Mouse (Mus musculus) MEL (cell line): Measurements from ENCODE around the gene Pde1a. TPM values are rescaled to one million over a fixed set of nuclear protein-coding genes. Genes with fewer than 3 reads are reported as not detected.

ENCODE experiments used
- DNase-seq: peaks from one replicate; pipeline ENCODE4 v3.0.0; 2011; ENCODE audit warnings: low read depth, low spot score
- H3K27ac ChIP-seq: 2 replicates; pipeline ENCODE4 v1.5.1; 2012; ENCODE audit warnings: low read depth, mild to moderate bottlenecking, control low read depth, low read length, moderate library complexity; ENCODE audit not compliant: control insufficient read depth
- H3K27me3 ChIP-seq, 2 experiments: fragments of 150-350 bp in 1 of 2; sonication (generic) in 1 of 2; 2 replicates each; pipeline ENCODE4 v1.6.1; 2012; ENCODE audit warnings: low read length in 2 of 2, mild to moderate bottlenecking in 2 of 2, improper control_type of control experiment in 1 of 2, moderate library complexity in 1 of 2; ENCODE audit not compliant: insufficient read depth in 2 of 2, control insufficient read depth in 1 of 2
- H3K36me3 ChIP-seq, 2 experiments: 2 replicates each; pipeline ENCODE4 v1.6.1; 2012 to 2014; ENCODE audit warnings: low read length in 2 of 2, improper control_type of control experiment in 1 of 2, inconsistent platforms in 1 of 2, mild to moderate bottlenecking in 1 of 2; ENCODE audit not compliant: insufficient read depth in 2 of 2, control insufficient read depth in 1 of 2
- H3K4me1 ChIP-seq, 2 experiments: fragments of 150-350 bp in 1 of 2; sonication (generic) in 1 of 2; 2 replicates each; pipeline ENCODE4 v1.6.1; 2012; ENCODE audit warnings: low read length in 2 of 2, improper control_type of control experiment in 1 of 2, mild to moderate bottlenecking in 1 of 2; ENCODE audit not compliant: insufficient read depth in 2 of 2, control insufficient read depth in 1 of 2
- H3K4me3 ChIP-seq, 2 experiments: fragments of 150-350 bp in 1 of 2; sonication (generic) in 1 of 2; 2 replicates each; pipeline ENCODE4 v1.5.1; 2012; ENCODE audit warnings: low read depth in 2 of 2, low read length in 2 of 2, mild to moderate bottlenecking in 2 of 2, moderate library complexity in 2 of 2, control low read depth in 1 of 2, improper control_type of control experiment in 1 of 2; ENCODE audit not compliant: control insufficient read depth in 1 of 2, insufficient read depth in 1 of 2
- H3K79me2 ChIP-seq: 2 replicates; pipeline ENCODE4 v1.6.1; 2012; ENCODE audit warnings: mild to moderate bottlenecking, low read length, moderate library complexity; ENCODE audit not compliant: control insufficient read depth, poor library complexity, insufficient read depth
- H3K9ac ChIP-seq: 2 replicates; pipeline ENCODE4 v1.6.1; 2012; ENCODE audit warnings: low read depth, mild to moderate bottlenecking, control low read depth, low read length, moderate library complexity; ENCODE audit not compliant: control insufficient read depth, poor library complexity, severe bottlenecking
- H3K9me3 ChIP-seq: fragments of 150-350 bp; sonication (generic); replicated peaks from 2 replicates; pipeline ENCODE4 v1.6.1; 2012; ENCODE audit warnings: mild to moderate bottlenecking, low read length, improper control_type of control experiment, moderate library complexity; ENCODE audit not compliant: insufficient read depth
- CHD1 ChIP-seq: IDR thresholded peaks from 2 replicates; pipeline ENCODE4 v1.6.1; 2012; ENCODE audit warnings: low read depth, mild to moderate bottlenecking, inconsistent platforms, low read length, improper control_type of control experiment
- CHD2 ChIP-seq: IDR thresholded peaks from 2 replicates; pipeline ENCODE4 v1.6.1; 2011; ENCODE audit warnings: low read length, improper control_type of control experiment
- CTCF ChIP-seq, 3 experiments: IDR thresholded peaks in 2 of 3; conservative IDR thresholded peaks in 1 of 3; 2 replicates each; pipeline ENCODE4 v1.5.1; 2011 to 2012; ENCODE audit warnings: low read length in 3 of 3, low read depth in 2 of 3, mild to moderate bottlenecking in 2 of 3, improper control_type of control experiment in 1 of 3, inconsistent platforms in 1 of 3, mixed read lengths in 1 of 3, moderate library complexity in 1 of 3; ENCODE audit not compliant: control insufficient read depth in 1 of 3, insufficient read depth in 1 of 3, poor library complexity in 1 of 3, severe bottlenecking in 1 of 3
- E2F4 ChIP-seq: IDR thresholded peaks from 2 replicates; pipeline ENCODE4 v1.6.1; 2011; ENCODE audit warnings: low read depth, low read length, improper control_type of control experiment, borderline replicate concordance
- ELF1 ChIP-seq: IDR thresholded peaks from 2 replicates; pipeline ENCODE4 v1.6.1; 2014; ENCODE audit warnings: low read depth, mild to moderate bottlenecking, inconsistent platforms, low read length, improper control_type of control experiment, moderate library complexity
- EP300 ChIP-seq, 2 experiments: IDR thresholded peaks; 2 replicates each; pipeline ENCODE4 v1.6.1; 2011; ENCODE audit warnings: improper control_type of control experiment in 2 of 2, low read length in 2 of 2, low read depth in 1 of 2, mild to moderate bottlenecking in 1 of 2
- ETS1 ChIP-seq: IDR thresholded peaks from 2 replicates; pipeline ENCODE4 v1.6.1; 2012; ENCODE audit warnings: low read depth, mild to moderate bottlenecking, inconsistent platforms, low read length, improper control_type of control experiment, moderate library complexity
- GABPA ChIP-seq: IDR thresholded peaks from 2 replicates; pipeline ENCODE4 v1.6.1; 2012; ENCODE audit warnings: low read depth, mild to moderate bottlenecking, inconsistent platforms, low read length, improper control_type of control experiment, moderate library complexity
- HCFC1 ChIP-seq: IDR thresholded peaks from 2 replicates; pipeline ENCODE4 v1.6.1; 2012; ENCODE audit warnings: low read depth, mild to moderate bottlenecking, inconsistent platforms, low read length, improper control_type of control experiment, moderate library complexity
- MAFK ChIP-seq: IDR thresholded peaks from 2 replicates; pipeline ENCODE4 v1.6.1; 2011; ENCODE audit warnings: low read depth, mild to moderate bottlenecking, low read length, improper control_type of control experiment, borderline replicate concordance
- MAZ ChIP-seq: IDR thresholded peaks from 2 replicates; pipeline ENCODE4 v1.6.1; 2012; ENCODE audit warnings: low read depth, mild to moderate bottlenecking, inconsistent platforms, low read length, improper control_type of control experiment
- MEF2A ChIP-seq: IDR thresholded peaks from 2 replicates; pipeline ENCODE4 v1.6.1; 2014; ENCODE audit warnings: low read depth, mild to moderate bottlenecking, inconsistent platforms, low read length, improper control_type of control experiment; ENCODE audit not compliant: poor library complexity, insufficient replicate concordance, severe bottlenecking; ENCODE audit errors: extremely low read depth
- MXI1 ChIP-seq: IDR thresholded peaks from 2 replicates; pipeline ENCODE4 v1.6.1; 2011; ENCODE audit warnings: mild to moderate bottlenecking, low read depth, low read length, improper control_type of control experiment
- NELFE ChIP-seq: IDR thresholded peaks from 2 replicates; pipeline ENCODE4 v1.6.1; 2011; ENCODE audit warnings: low read depth, low read length, improper control_type of control experiment
- NRF1 ChIP-seq: IDR thresholded peaks from 2 replicates; pipeline ENCODE4 v1.6.1; 2014; ENCODE audit warnings: low read depth, mild to moderate bottlenecking, inconsistent platforms, low read length, improper control_type of control experiment, moderate library complexity; ENCODE audit not compliant: poor library complexity, insufficient read depth, severe bottlenecking
- POLR2AphosphoS2 ChIP-seq: IDR thresholded peaks from 2 replicates; pipeline ENCODE4 v1.6.1; 2011; ENCODE audit warnings: low read length, improper control_type of control experiment
- POLR2AphosphoS5 ChIP-seq: IDR thresholded peaks from 2 replicates; pipeline ENCODE4 v1.6.1; 2012; ENCODE audit warnings: low read depth, borderline replicate concordance, mild to moderate bottlenecking, inconsistent platforms, low read length, moderate library complexity, mixed read lengths
- RAD21 ChIP-seq: IDR thresholded peaks from 2 replicates; pipeline ENCODE4 v1.6.1; 2011; ENCODE audit warnings: mild to moderate bottlenecking, low read depth, low read length, improper control_type of control experiment
- SMC3 ChIP-seq: IDR thresholded peaks from 2 replicates; pipeline ENCODE4 v1.6.1; 2011; ENCODE audit warnings: low read depth, low read length, improper control_type of control experiment
- TAL1 ChIP-seq: IDR thresholded peaks from 2 replicates; pipeline ENCODE4 v1.6.1; 2012; ENCODE audit warnings: mild to moderate bottlenecking, inconsistent platforms, low read length, moderate library complexity, mixed read lengths
- UBTF ChIP-seq: IDR thresholded peaks from 2 replicates; pipeline ENCODE4 v1.6.1; 2012; ENCODE audit warnings: low read depth, mild to moderate bottlenecking, inconsistent platforms, low read length, improper control_type of control experiment, moderate library complexity, borderline replicate concordance; ENCODE audit not compliant: insufficient read depth
- USF2 ChIP-seq, 2 experiments: IDR thresholded peaks; 2 replicates each; pipeline ENCODE4 v1.6.1; 2011 to 2012; ENCODE audit warnings: improper control_type of control experiment in 2 of 2, low read length in 2 of 2, borderline replicate concordance in 1 of 2, inconsistent platforms in 1 of 2, low read depth in 1 of 2, mild to moderate bottlenecking in 1 of 2; ENCODE audit not compliant: insufficient read depth in 1 of 2
- ZKSCAN1 ChIP-seq: IDR thresholded peaks from 2 replicates; pipeline ENCODE4 v1.6.1; 2012; ENCODE audit warnings: low read depth, mild to moderate bottlenecking, inconsistent platforms, low read length, improper control_type of control experiment, moderate library complexity
- polyA plus RNA-seq, 2 experiments: library from polyadenylated mRNA; stranded (reverse) in 1 of 2; unstranded in 1 of 2; fragments of >175 nt in 1 of 2; fragments of >200 nt in 1 of 2; gene quantifications; 2 replicates each; pipeline versions ENCODE4 v1.2.1 to v1.2.4; 2012; ENCODE audit warnings: low replicate concordance in 2 of 2, low read depth in 1 of 2; ENCODE audit not compliant: insufficient read length in 2 of 2, insufficient read depth in 1 of 2, missing spikeins in 1 of 2
- total RNA-seq: library from RNA; depleted of rRNA; stranded (reverse); fragments of 300-350 nt; gene quantifications from 2 replicates; pipeline ENCODE4 v1.2.3, GENCODE M21; 2012

The Pde1a gene
- total and polyA plus RNA-seq, 3 experiments = not detected

- H3K27me3 ChIP-seq = peaks cover 0 to 2% of the 10 kb centered on the region in 2 experiments
- H3K79me2 ChIP-seq = no peaks in the 10 kb centered on the region
- no peak for DNase-seq
- TF ChIP-seq SMC3 = no peak
- TF ChIP-seq ZKSCAN1 = no peak
- no peak for TF ChIP-seq POLR2AphosphoS2
- TF ChIP-seq CHD1 = no peak
- TF ChIP-seq MXI1 = no peak
- no peak for TF ChIP-seq EP300 (IDR thresholded peaks at IDR 0.05; ENCODE audit: low read depth in 1 of 2, low read length in 2 of 2)
- TF ChIP-seq, all 39 proteins: peak for 0
- no peak overlapping the region for H3K4me3 ChIP-seq
- no peak overlapping the region for H3K27ac ChIP-seq
- no peak overlapping the region for H3K9ac ChIP-seq
- H3K36me3 ChIP-seq = no peaks in the 10 kb centered on the region
- no peaks in the 10 kb centered on the region; a peak in 1 of 4 replicates for H3K4me1 ChIP-seq
- no peaks in the 10 kb centered on the region for H3K9me3 ChIP-seq
Measured at GRCm38 (mm10) chr2:79819543-79819942, 309.7 kb downstream of the Pde1a start.

- Histone ChIP-seq H3K4me3 (no peak overlapping the region), H3K27ac (no peak overlapping the region), H3K9ac (no peak overlapping the region), H3K27me3 (peaks cover 3 to 4% of the 10 kb centered on the region in 2 experiments), H3K79me2 (no peaks in the 10 kb centered on the region), H3K4me1 (no peaks in the 10 kb centered on the region; a peak in 1 of 4 replicates), H3K9me3 (no peaks in the 10 kb centered on the region), H3K36me3 (no peaks in the 10 kb centered on the region)
- DNase-seq = no peak
- no peak for TF ChIP-seq NRF1
- TF ChIP-seq RAD21 = no peak
- no peak for TF ChIP-seq TAL1
- TF ChIP-seq MAFK = no peak
- no peak for TF ChIP-seq SMC3
- TF ChIP-seq NELFE = no peak
- no peak for TF ChIP-seq HCFC1
Measured at GRCm38 (mm10) chr2:79815708-79816484, 313.4 kb downstream of the Pde1a start.

- no peak overlapping the region for H3K4me3 ChIP-seq
- no peaks in the 10 kb centered on the region for H3K4me1 ChIP-seq
- no peak overlapping the region for H3K27ac ChIP-seq
- H3K79me2 ChIP-seq = no peaks in the 10 kb centered on the region
- no peaks in the 10 kb centered on the region for H3K9me3 ChIP-seq
- H3K9ac ChIP-seq = no peak overlapping the region
- no peak for DNase-seq
- H3K27me3 ChIP-seq = peaks cover 0 to 6% of the 10 kb centered on the region in 2 experiments; a peak in 3 of 4 replicates
- H3K36me3 ChIP-seq = no peaks in the 10 kb centered on the region
- TF ChIP-seq MAZ (no peak), ETS1 (no peak), GABPA (no peak), POLR2AphosphoS5 (no peak), RAD21 (no peak), CTCF (IDR thresholded peaks at IDR 0.05 in 2 of 3, conservative IDR thresholded peaks at IDR 0.05 in 1 of 3; ENCODE audit: control insufficient read depth in 1 of 3, insufficient read depth in 1 of 3, low read depth in 2 of 3, low read length in 3 of 3, poor library complexity in 1 of 3, severe bottlenecking in 1 of 3) (no peak), MAFK (no peak), ELF1 (no peak), CHD2 (no peak), USF2 (IDR thresholded peaks at IDR 0.05; ENCODE audit: borderline replicate concordance in 1 of 2, insufficient read depth in 1 of 2, low read depth in 1 of 2, low read length in 2 of 2) (no peak), MEF2A (no peak), POLR2AphosphoS2 (no peak), NELFE (no peak), UBTF (no peak), E2F4 (no peak), CHD1 (no peak)
Measured at GRCm38 (mm10) chr2:79798627-79799026, 330.6 kb downstream of the Pde1a start.
